Mouse (Mus musculus) embryo, embryonic 9.5 days (tissue): ENCODE measurements at regions not wholly inside any gene's neighbourhood (a gene's known extent, or its start where the extent isn't known, plus 50 kb on each side); places are given as distances from the start of the nearest gene placed in this dataset.

Experiments
- DNase-seq: peaks from one replicate; pipeline ENCODE4 v3.0.0-alpha.2; 2017; ENCODE audit errors: extremely low spot score

DNA sequence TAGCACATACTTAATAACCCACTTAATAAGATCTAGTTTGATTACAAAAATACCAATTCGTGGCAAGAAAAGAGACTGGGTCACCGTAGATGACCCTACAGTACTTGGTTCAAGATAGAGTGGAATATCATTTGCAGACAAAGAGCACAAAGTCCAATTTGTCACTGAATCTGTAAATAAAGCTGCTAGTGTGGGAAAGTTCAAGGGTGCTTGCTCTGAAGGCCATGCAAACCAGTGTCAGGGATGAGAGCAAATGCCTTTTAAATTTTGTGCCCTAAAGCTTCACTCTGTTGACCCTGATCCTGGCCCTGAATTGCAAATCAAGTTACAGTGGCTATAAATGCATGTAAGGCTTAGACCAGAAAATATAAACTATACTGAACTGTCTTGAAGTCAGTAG lies 113.1 kb downstream of the Cd55b start:
- DNase-seq, result no peak

DNA sequence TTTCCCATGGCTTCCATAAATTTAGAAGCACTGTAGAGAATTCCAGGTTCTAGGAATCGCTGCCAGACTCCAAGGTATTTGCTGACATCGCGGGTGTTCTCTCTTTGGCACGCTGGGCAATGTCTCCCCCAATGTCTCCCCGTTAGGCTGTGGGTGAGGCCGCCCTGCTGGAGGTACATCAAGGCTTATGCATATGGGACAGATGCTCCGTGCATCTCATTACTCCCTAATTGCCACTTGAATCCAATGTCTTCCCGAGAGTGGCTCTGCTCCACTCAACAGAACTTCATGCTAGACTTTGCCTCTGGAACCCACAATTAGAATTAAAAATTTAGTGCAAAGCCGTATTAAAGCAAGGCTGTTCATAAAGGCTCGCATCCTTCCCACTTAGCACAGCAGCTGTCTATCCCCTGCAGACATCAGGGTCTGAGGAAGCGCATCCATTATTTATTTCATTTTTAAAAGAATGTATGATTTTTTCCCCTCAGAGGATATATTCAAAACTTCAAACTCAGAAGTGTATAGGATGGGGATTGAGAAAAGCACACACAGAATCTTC lies 120.9 kb downstream of the Cd55b start:
- DNase-seq, result no peak

DNA sequence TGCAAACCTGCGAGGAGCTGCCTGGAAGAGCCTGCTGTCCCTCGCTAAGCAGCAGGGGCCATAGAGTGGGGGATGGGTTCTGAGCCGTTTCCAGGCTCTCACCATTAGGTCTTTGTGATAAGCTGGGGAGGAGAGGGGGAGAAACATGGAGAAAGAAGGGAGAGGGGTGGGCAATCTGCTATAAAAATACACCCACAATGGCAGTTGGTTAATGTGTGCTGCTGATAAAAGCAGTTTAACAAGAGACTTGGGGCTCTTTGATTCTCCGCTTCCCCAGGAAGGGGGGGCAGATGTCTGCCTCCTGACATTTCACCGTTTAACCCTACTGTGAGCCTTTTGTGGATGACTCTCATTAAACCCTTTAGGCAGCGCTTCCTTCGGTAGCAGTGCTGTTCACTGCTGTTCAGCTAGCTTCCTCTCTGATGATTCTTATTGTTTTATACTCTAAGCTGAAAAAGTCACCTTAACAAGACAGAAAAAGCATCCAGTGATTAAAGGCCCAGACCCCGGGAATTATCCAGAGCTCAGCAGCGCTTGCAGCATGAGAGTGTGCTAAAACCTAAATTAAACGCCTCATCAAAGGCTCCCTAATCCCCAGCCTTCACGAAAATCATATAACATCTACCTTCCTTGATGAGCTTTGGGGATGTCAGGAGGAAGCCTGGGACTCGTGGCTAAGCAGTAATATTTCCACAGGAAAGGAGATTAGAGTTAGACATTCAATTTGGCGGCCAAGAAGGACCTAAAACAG lies 122.6 kb downstream of the Cd55b start:
- peak; percentile 79 for DNase-seq

DNA sequence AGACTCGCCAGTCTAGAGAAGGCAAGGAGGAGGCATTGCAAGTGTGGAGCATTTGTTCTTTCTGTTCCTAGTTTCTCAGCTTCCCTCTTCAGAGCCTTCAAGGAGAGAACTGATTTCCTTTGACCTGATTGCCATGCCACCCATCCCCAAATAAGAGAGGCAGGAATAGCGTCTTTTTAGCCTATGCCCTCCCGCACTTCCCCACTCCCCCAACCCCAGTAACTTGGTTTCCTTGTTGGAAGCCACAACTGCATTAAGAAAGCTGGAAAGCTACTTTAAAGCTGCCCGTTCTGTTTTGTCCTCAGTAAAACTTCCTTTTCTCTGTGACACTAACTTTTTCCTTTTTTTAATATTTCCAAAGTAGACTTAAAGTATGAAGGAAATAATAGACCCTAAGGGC lies 123.2 kb downstream of the Cd55b start:
- DNase-seq, result no peak

DNA sequence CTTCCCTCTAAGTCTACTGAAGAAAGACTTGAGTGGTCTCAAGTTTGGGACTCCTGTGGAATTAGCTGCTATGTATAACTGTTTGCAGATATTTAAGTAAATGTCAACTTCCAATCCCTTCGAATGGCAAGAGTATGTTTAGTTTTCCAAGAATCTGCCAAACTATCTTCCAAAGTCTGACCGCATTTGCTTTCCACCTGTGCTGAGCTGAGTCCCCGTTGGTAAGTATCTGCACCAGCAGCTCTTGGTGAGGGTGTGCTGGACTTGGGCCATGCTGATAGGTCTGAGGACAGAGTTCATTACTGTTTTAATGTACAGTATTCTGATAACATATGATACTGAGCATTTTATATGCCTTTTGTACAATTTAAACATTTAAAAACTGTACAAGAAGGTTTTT lies 123.7 kb downstream of the Cd55b start:
- DNase-seq, result no peak

DNA sequence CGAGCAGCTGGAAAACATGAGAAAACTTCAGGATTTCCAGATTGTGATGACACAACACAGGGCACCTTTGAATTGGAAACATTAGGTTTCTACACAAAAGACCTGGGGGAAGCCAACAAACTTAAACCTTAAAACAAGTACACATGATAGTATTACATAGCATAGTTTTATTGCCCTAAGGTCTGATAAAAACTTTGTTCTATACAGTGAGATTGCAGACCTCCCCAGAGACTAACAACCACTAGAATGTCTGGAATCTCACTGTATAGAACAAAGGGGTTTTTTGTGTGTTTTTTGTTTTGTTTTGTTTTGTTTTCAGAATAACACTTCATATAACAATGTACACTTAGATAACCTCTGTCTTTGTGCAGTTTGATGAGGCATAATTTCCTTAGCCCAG lies 124.2 kb downstream of the Cd55b start:
- no peak for DNase-seq

- DNase-seq, result no peak
Observed at GRCm38 (mm10) chr1:130297471-130297870, 125.3 kb downstream of the Cd55b start.

DNA sequence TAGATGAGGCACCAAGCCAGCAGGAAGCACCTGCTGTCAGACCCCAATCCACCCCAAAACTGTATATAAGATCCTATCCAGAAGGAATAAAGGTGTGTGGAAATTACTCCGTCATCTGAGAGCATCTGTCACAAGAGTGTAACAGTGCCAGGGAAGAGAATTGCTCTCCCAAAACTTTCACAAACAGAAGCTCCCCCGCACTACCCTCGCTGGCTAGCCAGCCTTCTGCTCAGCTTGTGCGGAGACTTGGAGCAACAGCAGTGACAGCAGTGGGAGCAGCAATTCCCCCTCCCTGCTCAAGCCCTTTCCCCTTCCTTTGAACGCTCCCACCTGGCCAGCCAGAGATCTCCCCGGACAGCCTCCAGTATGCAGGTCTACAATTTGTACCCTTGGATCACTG lies 136.9 kb downstream of the Cd55b start:
- no peak for DNase-seq

DNA sequence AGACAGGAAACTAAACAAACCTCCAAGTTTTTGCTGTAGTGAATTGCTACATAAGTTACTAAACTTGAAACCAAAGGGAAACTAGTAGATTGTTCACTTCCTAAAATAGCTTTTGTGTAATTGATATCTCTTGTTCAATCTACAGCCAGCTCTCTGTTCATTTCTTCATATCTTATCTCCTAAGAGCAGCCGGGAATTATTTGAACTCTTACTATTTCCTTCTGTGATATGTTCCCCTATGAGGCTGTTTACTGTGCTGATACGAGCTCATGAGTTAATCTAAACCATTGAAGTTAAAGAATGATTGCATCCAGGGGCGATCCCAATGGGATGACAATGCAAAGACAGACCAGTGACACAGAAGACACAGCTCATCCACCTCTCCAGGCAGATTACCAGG lies 140.7 kb downstream of the Cd55b start:
- no peak for DNase-seq

DNA sequence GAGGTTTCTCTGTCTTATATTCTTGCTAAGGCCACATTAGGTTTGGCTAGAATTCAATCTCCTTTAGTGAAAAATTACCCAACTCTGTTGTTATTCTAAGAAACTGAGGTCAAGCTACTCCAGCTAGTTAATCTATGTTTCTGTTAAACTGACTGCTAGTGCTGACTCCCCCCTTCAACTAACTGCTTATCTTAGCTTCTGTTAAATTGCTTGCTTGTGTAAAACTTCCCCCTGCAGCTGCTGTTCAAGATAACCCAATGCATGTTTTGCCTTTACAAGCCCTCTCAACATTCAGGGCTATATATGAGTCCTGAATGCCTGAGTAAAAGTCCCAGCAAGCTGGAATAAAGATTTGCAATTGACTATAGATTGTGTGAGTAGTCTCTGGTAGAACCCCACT lies 143.6 kb downstream of the Cd55b start:
- DNase-seq, result no peak

DNA sequence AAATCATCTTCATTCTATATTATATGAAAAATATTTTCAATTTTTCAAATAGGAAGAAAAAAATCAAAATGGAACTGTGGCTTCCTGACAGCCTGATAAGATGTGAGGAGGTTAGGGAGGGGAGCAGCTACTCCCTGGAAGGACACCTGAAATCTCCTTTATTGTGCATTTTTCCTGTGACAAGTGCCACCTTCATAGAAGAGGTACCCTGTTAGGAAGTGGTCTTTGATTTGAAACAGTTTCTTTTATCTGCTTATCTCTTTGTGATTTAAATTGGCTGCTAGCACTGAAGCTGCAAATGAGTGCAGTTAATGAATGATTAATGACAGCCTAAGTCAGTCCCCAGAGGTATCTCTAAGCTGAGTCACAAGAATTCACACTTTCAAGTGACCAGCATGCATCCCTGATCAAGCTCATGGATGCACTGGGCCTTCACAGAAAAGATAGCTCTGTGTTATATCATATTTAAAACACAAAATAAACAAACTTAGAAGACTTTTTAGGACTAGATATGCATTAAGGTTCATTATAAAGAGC lies 144.7 kb downstream of the Cd55b start:
- DNase-seq, result no peak

DNA sequence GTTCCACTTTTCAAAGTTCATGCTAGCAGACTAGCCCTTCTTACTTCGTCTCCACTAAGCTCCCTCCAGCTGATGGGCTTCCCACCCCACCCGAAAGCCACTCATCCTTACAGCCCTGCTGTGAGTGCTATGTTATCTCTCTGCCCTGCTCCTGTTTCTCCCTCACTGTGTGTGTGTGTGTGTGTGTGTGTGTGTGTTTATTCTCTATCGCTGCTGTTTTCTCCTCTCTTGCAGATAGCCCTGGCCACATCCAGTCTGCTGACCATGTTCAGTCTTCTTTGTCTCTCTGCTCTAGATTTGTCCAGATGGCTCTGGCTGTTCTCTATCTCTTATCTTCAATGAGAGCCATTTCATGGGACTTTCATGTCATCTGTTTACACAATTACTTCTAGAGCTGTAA lies 145.9 kb downstream of the Cd55b start:
- no peak for DNase-seq

DNA sequence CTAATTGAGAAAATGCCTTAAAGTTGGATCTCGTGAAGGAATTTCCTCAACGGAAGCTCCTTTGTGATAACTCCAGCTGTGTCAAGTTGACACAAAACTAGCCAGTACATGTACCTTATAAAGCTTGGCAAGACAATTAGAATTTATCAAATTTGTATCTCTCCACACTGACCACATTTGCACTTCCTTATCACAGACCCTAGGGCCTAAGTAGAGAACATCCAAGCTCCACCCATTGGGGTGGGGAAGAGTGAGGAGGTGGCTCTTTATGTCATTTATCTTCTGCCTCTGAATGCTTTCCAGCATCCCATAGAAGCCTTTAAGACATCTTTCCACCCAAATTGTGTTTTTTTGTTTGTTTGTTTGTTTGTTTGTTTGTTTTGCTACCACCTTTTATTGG lies 146.8 kb downstream of the Cd55b start:
- DNase-seq, result no peak

DNA sequence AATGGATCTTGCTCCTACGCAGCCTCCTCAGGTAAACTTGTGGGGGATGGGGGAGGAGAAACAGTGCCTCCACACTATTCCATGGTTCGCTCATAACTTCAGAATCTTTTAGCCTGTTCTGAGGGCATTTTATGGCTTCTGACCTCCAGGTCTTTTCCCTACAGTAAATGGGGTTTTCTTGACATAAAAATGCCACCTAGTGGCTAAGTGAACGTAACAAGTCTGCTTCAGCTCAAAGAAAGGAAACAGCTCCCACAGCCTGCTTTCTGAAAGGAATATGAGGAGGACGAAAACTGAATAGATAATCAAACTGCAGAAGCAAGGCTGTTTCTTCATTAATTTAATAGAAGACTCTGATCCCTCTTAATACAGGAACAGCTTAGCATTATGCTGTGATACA lies 148.3 kb downstream of the Cd55b start:
- DNase-seq, result no peak

GRCm38 (mm10) chr1:130270457-130270856 lies 152.4 kb downstream of the Cd55b start:
- no peak for DNase-seq
